ENCODE assay signal across 9 mouse cellular contexts in the genomic region with DNA sequence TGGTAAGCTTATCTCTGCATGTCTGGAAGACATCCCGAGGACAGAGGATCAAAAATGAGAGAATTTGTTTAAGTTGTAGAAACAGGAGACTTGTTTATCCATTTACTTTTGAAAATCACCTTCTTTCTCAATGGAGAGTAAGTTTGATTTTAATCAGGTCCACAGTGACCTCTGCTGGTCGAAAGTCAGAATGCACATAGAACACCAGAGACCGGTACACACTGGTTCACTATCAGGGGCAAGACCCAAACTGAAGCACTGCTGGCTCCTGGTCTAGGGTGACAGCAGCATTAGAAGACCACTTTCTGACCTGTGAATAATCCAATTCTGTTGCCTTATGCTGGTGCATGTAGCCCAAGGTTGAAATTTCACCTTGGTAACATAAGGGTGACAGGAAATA. TPM values are rescaled to one million over a fixed set of nuclear protein-coding genes. Genes with fewer than 3 reads are reported as not detected.
A peak's percentile ranks its signal among the peaks of the same experiment; 100 is the strongest.
DNase-seq lines count a peak whose midpoint lies in the region; ATAC-seq and TF ChIP-seq lines count a peak whose summit lies in the region.
"Had no signal": no experiment of that assay in that cellular context is flagged by ENCODE, and none has a peak within 500 bp of the region (broad histone marks: within the 10 kb centered on the region; RNA-seq: fewer than 3 reads in every experiment).

No protein-coding gene starts in this region.

- peaks cover 14% of the 10 kb centered on the region for H3K4me1 ChIP-seq in lung, embryonic 14.5 days (ENCODE audit: insufficient read depth)

- DNase-seq in ES-CJ7 (ENCODE audit: low read depth, low spot score): peak; percentile 72
- peak; percentile 75 for DNase-seq in adrenal gland, postnatal 14 days
- peak; percentile 82 for DNase-seq in embryo, embryonic 11 days
- DNase-seq in heart, postnatal 10 days: peak; percentile 67 to 86
- peak; percentile 79 to 82 for DNase-seq in kidney, postnatal 4 days
- DNase-seq in lung, embryonic 14.5 days: peak; percentile 95
- peak; percentile 56 for DNase-seq in retina, postnatal 7 days (ENCODE audit: low read depth, low spot score)
- peak; percentile 72 for DNase-seq in urinary bladder, postnatal 25 days (ENCODE audit: low spot score)

- WGBS in lung, embryonic 14.5 days: 3% methylated on average over 3 of the region's 3 CpGs

- no peak overlapping the region for H3K4me2 ChIP-seq in lung, embryonic 14.5 days
- H3K4me2 ChIP-seq: heart, embryonic 15.5 days had no signal

- no peaks in the 10 kb centered on the region for H3K9me3 ChIP-seq in lung, embryonic 14.5 days (ENCODE audit: low read depth, low read length)
- H3K9me3 ChIP-seq: heart, embryonic 15.5 days had no signal

- no peak overlapping the region for H3K4me3 ChIP-seq in lung, embryonic 14.5 days (ENCODE audit: low read depth, low read length)
- H3K4me3 ChIP-seq: heart, embryonic 15.5 days had no signal

- no peaks in the 10 kb centered on the region for H3K27me3 ChIP-seq in lung, embryonic 14.5 days (ENCODE audit: insufficient read depth, low read length)
- H3K27me3 ChIP-seq: heart, embryonic 15.5 days had no signal

- no peak overlapping the region for H3K27ac ChIP-seq in lung, embryonic 14.5 days (ENCODE audit: low read depth)
- H3K27ac ChIP-seq: heart, embryonic 15.5 days had no signal

- intact Hi-C loops in heart, postnatal 10 days (cut with DNase I): loop anchor here (5.0 kb wide), 1 partner anchor 1902 kb away; no protein-coding TSS in a partner anchor

- H3K36me3 ChIP-seq in lung, embryonic 14.5 days (ENCODE audit: insufficient read depth): no peaks in the 10 kb centered on the region
- H3K36me3 ChIP-seq: heart, embryonic 15.5 days had no signal

- no peak for ATAC-seq in lung, embryonic 14.5 days (ENCODE audit: insufficient read depth)

- peak; percentile 81 for TF ChIP-seq CTCF in lung, embryonic 14.5 days (IDR thresholded peaks at IDR 0.05; ENCODE audit: low read depth)

- H3K9ac ChIP-seq in lung, embryonic 14.5 days: no peak overlapping the region
- H3K9ac ChIP-seq: heart, embryonic 15.5 days had no signal

RNA-seq across cellular contexts. Expression of a gene that starts 32.4 kb away (rescaled TPM):
- total RNA-seq in adrenal gland, postnatal 14 days (2021): 36.1 and 39.4 TPM in 2 replicates
- 10 to 100 TPM; 38.1 to 42.9 TPM for total RNA-seq in heart, postnatal 10 days (2021)
- 197 and 198 TPM in 2 replicates for polyA plus RNA-seq in lung, embryonic 14.5 days (2014; fragmentation: Nextera tagmentation; extraction: Ambion mirVana)
